Mouse (Mus musculus) embryo, embryonic 11 days (tissue): ENCODE results near the gene Diablo.

Experiments
- DNase-seq: peaks from one replicate; pipeline ENCODE4 v3.0.0-alpha.2; 2015

The Diablo gene

GRCm38 (mm10) chr5:123499717-123500116 is 24.3 kb downstream of the Diablo start:
- peak; percentile 20 for DNase-seq

- peak; percentile 31 for DNase-seq
Measured at GRCm38 (mm10) chr5:123489935-123490334, 34.0 kb downstream of the Diablo start.

DNA sequence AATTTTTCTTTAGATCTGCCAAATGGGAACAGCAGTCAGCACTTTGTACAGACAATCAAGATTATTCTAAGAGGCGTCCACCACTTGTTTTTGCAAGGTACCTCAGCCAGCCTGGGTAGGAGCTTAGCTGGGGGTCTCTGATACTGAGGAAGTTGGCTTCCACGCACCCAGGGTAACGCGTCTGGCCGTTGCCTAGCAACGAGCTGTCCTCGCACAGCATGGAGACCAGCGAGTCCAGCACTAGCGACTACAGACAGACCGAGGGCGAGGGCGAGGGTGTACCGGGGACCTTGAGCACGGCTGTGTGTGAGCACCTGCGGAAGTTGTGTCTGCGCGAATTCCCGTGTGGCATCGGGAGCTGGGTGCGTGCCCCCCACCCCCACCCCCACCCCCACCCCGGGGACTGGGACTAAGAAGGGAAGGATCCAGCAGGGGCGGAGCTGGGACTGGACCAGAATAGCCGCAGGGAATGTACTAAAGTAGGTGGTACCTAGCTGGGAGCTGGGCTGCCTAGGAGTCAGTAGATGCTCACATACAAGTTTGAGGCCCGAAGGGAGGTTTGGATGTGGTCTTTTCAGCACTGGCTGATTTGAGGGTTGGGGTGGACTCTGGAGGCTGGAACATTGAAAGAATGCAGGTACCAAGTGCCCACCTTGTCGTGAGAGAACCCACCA is 34.7 kb downstream of the Diablo start, which contains the start of the genes Lrrc43 and Il31:
TSS of gene Lrrc43 (plus strand) at position 194 of the 674 bp plus-strand sequence.
TSS of gene Il31 (minus strand) at position 378 of the 674 bp plus-strand sequence.
- peak; percentile 77 for DNase-seq

GRCm38 (mm10) chr5:123487659-123488395 is 36.1 kb downstream of the Diablo start:
- DNase-seq = no peak

GRCm38 (mm10) chr5:123473817-123474216 is 50.2 kb downstream of the Diablo start:
- no peak for DNase-seq

- DNase-seq = peak; percentile 25
Measured at GRCm38 (mm10) chr5:123470784-123471400, 53.1 kb downstream of the Diablo start.

DNA sequence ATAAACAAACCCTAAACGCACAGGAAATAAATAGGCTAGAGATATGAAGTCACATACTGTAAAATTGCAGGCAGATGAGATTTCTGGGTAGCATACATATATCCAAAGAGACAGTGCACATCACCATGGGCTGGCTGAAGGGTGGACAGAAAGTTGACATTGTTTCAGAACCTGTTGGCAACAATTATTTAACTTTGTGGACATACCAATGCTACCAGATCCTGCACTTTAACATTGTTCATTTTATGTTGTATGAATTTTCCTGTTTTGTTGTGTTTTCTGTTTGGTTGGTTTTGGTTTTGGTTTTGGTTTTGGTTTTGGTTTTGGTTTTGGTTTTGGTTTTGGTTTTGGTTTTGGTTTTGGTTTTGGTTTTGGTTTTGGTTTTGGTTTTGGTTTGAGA is 59.3 kb downstream of the Diablo start:
- no peak for DNase-seq

- no peak for DNase-seq
Measured at GRCm38 (mm10) chr5:123461420-123461819, 62.6 kb downstream of the Diablo start.
